ENCODE assay signal across 9 mouse cellular contexts in the genomic region with DNA sequence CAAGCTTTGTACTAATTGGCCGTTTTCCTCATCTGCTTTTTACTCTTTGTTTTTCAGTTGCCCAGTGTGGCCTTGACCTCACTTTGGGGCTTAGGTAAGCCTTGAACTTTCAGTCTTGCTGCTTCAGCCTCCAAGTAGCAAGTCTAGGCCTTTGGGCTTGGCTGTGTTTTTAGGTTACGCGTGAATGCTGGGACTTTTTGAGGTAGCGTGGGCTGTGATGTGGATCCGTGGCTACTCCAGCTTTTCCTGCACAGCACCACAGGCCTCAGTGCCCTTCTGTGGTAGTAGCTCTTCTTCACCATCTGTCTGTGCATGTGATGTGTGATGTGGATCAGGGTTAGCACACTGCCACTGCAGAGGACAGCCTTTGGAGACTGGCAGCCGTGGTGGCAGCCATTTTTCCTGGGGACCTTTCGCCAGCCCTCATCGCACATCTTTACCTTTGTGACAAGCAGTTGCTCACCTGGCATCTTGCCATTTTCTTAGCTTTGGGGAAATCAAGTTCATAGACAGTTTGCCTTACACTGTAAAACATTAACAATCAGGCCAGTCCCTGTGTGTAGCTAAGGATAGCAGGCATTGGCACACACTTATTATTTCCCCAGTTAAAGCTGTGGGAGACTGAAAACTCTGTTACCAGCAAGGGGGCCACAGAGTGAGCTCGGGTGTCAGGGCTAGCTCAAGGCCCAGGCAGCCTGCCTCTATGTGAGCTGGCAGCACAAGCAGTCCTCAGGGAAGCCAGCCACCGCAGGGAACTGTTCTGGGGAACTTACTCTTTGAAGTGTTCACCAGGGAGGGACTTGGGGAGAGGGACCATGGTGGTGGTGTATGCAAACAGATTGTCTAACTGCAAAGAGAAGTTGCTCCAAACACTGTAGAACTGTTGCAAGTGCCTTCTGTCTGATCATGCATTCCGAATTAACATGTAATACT.
DNase-seq lines count a peak whose midpoint lies in the region; ATAC-seq and TF ChIP-seq lines count a peak whose summit lies in the region.
"Had no signal": no experiment of that assay in that cellular context is flagged by ENCODE, and none has a peak within 500 bp of the region (broad histone marks: within the 10 kb centered on the region; RNA-seq: fewer than 3 reads in every experiment).

No protein-coding gene starts in this region.

- H3K9me3 ChIP-seq in kidney, embryonic 15.5 days (replicated peaks) = no peaks in the 10 kb centered on the region
- no peaks in the 10 kb centered on the region for H3K9me3 ChIP-seq in forebrain, embryonic 13.5 days (replicated peaks)
- no peaks in the 10 kb centered on the region for H3K9me3 ChIP-seq in liver, embryonic 14.5 days (ENCODE audit: control insufficient read depth, low read length)
- no peaks in the 10 kb centered on the region for H3K9me3 ChIP-seq in heart, embryonic 12.5 days (replicated peaks)

- WGBS in kidney, embryonic 15.5 days = 68% methylated on average over 11 of the region's 11 CpGs
- 62% methylated on average over 11 of the region's 11 CpGs for WGBS in forebrain, embryonic 13.5 days
- WGBS in liver, embryonic 14.5 days (ENCODE audit: insufficient replicate concordance) = 83% methylated on average over 11 of the region's 11 CpGs
- 75% methylated on average over 11 of the region's 11 CpGs for WGBS in heart, embryonic 12.5 days

- TF ChIP-seq CTCF in brain, embryonic 14.5 days (IDR thresholded peaks at IDR 0.05; ENCODE audit: borderline replicate concordance, extremely low read depth, insufficient read depth, insufficient read length) = no peak
- no peak for TF ChIP-seq CTCF in liver, embryonic 14.5 days (IDR thresholded peaks at IDR 0.05; ENCODE audit: low read depth)

- H3K4me1 ChIP-seq in kidney, embryonic 15.5 days = peaks cover 50% of the 10 kb centered on the region
- H3K4me1 ChIP-seq in forebrain, embryonic 13.5 days = peaks cover 70% of the 10 kb centered on the region
- H3K4me1 ChIP-seq in liver, embryonic 14.5 days (replicated peaks; ENCODE audit: control insufficient read depth in 2 of 2, insufficient read depth in 2 of 2, low read length in 1 of 2) = peaks cover 56 to 66% of the 10 kb centered on the region in 2 experiments
- peaks cover 59% of the 10 kb centered on the region for H3K4me1 ChIP-seq in heart, embryonic 12.5 days (replicated peaks)

- H3K27me3 ChIP-seq in kidney, embryonic 15.5 days = no peaks in the 10 kb centered on the region
- H3K27me3 ChIP-seq in forebrain, embryonic 13.5 days = no peaks in the 10 kb centered on the region
- no peaks in the 10 kb centered on the region for H3K27me3 ChIP-seq in liver, embryonic 14.5 days (ENCODE audit: control insufficient read depth, insufficient read depth, low read length)
- peaks cover 7% of the 10 kb centered on the region; the same call in 1 of the 2 replicates for H3K27me3 ChIP-seq in heart, embryonic 12.5 days (replicated peaks)

- TF ChIP-seq POLR2A in brain, embryonic 14.5 days (IDR thresholded peaks at IDR 0.05; ENCODE audit: borderline replicate concordance, extremely low read depth, insufficient read depth, insufficient read length, poor library complexity, severe bottlenecking) = no peak

- H3K9ac ChIP-seq in kidney, embryonic 15.5 days = 0 out of 2 replicates have a peak overlapping the region, but pooled peaks have one; percentile 5
- no peak overlapping the region for H3K9ac ChIP-seq in forebrain, embryonic 13.5 days
- no peak overlapping the region for H3K9ac ChIP-seq in liver, embryonic 14.5 days (replicated peaks)
- no peak overlapping the region for H3K9ac ChIP-seq in heart, embryonic 12.5 days

- intact Hi-C loops in heart, postnatal 36 days (cut with DNase I) = no loop called here

- H3K27ac ChIP-seq in kidney, embryonic 15.5 days = peak overlapping the region; percentile 63
- peak overlapping the region; percentile 66; the same call in 1 of the 2 replicates for H3K27ac ChIP-seq in forebrain, embryonic 13.5 days
- H3K27ac ChIP-seq in liver, embryonic 14.5 days = peak overlapping the region; percentile 46
- no peak overlapping the region for H3K27ac ChIP-seq in heart, embryonic 12.5 days (ENCODE audit: poor library complexity, severe bottlenecking)

- ATAC-seq in kidney, embryonic 15.5 days (replicated peaks; ENCODE audit: low FRiP score) = peak; percentile 34
- peak; percentile 54; the same call in 1 of the 2 replicates for ATAC-seq in forebrain, embryonic 13.5 days
- ATAC-seq in liver, embryonic 14.5 days (ENCODE audit: insufficient read depth) = no peak
- ATAC-seq in heart, embryonic 12.5 days (ENCODE audit: insufficient number of reproducible peaks, low FRiP score) = no peak

- H3K4me3 ChIP-seq in kidney, embryonic 15.5 days (replicated peaks) = no peak overlapping the region
- no peak overlapping the region for H3K4me3 ChIP-seq in forebrain, embryonic 13.5 days
- no peak overlapping the region for H3K4me3 ChIP-seq in liver, embryonic 14.5 days (ENCODE audit: insufficient read depth in 1 of 2, low read depth in 2 of 2, low read length in 2 of 2)
- H3K4me3 ChIP-seq in heart, embryonic 12.5 days = no peak overlapping the region

- peaks cover under 1% of the 10 kb centered on the region; the same call in 1 of the 2 replicates for H3K36me3 ChIP-seq in kidney, embryonic 15.5 days
- H3K36me3 ChIP-seq in forebrain, embryonic 13.5 days (ENCODE audit: poor library complexity, severe bottlenecking) = no peaks in the 10 kb centered on the region
- H3K36me3 ChIP-seq in liver, embryonic 14.5 days (replicated peaks; ENCODE audit: control insufficient read depth, insufficient read depth, low read depth) = no peaks in the 10 kb centered on the region
- H3K36me3 ChIP-seq in heart, embryonic 12.5 days = 0 out of 2 replicates have a peak, but pooled peaks cover under 1% of the 10 kb centered on the region

- H3K4me2 ChIP-seq in kidney, embryonic 15.5 days = no peak overlapping the region
- H3K4me2 ChIP-seq in forebrain, embryonic 13.5 days = no peak overlapping the region
- no peak overlapping the region for H3K4me2 ChIP-seq in liver, embryonic 14.5 days (ENCODE audit: low read depth)
- H3K4me2 ChIP-seq in heart, embryonic 12.5 days = no peak overlapping the region

- TF ChIP-seq EP300 in liver, embryonic 14.5 days (IDR thresholded peaks at IDR 0.05; ENCODE audit: low read depth) = no peak

- DNase-seq in kidney, postnatal 10 days = no peak
- DNase-seq in brain, embryonic 14.5 days (ENCODE audit: low read depth) = peak; percentile 56
- DNase-seq in liver, embryonic 14.5 days (ENCODE audit: low read depth in 3 of 3, low spot score in 3 of 3) = no peak
- no peak for DNase-seq in heart, postnatal 36 days
- no peak for DNase-seq in layer of hippocampus, adult 9-10 months (ENCODE audit: low spot score)
- DNase-seq: cerebellum, adult 18-20 months had no signal

Comparison
In these comparisons a context has a peak if more than half of its experiments do, and no peak if none do; other contexts are left out.
1. ATAC-seq: peak in kidney, embryonic 15.5 days (single experiment) and forebrain, embryonic 13.5 days (single experiment); none in liver, embryonic 14.5 days (single experiment) and heart, embryonic 12.5 days (single experiment).